Mouse (Mus musculus) testis, adult 2 months (tissue): ENCODE measurements around the gene Foxm1.

Experiments used
- CTCF ChIP-seq: fragments of 200-500 bp; IDR thresholded peaks from 2 replicates; pipeline ENCODE4 v1.5.1; 2012; ENCODE audit warnings: low read depth, mild to moderate bottlenecking, inconsistent platforms, low read length, moderate library complexity; ENCODE audit not compliant: control insufficient read depth, insufficient read depth, insufficient replicate concordance
- POLR2A ChIP-seq: fragments of 200-500 bp; IDR thresholded peaks from 2 replicates; pipeline ENCODE4 v1.6.1; 2012; ENCODE audit warnings: low read depth, mild to moderate bottlenecking, inconsistent platforms, low read length, moderate library complexity; ENCODE audit not compliant: control insufficient read depth

GRCm38 (mm10) chr6:128338876-128339275 is 23.9 kb upstream of the Foxm1 start:
- TF ChIP-seq CTCF, result no peak
- no peak for TF ChIP-seq POLR2A
